Mouse (Mus musculus): ENCODE data around the gene 1500011B03Rik. TPM values are rescaled to one million over a fixed set of nuclear protein-coding genes. Genes with fewer than 3 reads are reported as not detected.
A peak's percentile ranks its signal among the peaks of the same experiment; 100 is the strongest.
"Not testable (repeated sequence)": the region's sequence is repeated elsewhere in the genome, so short reads cannot be mapped to it uniquely, and the experiment has no call there.

Gene 1500011B03Rik
- total RNA-seq (2021) = 100 to 1,000 TPM; 162 to 172 TPM

GRCm38 (mm10) chr5:114822796-114823688 lies at the start of gene 1500011B03Rik:
Gene 1500011B03Rik, minus strand, starts transcription at chr5:114823468.
- peak; percentile 64 to 70 for DNase-seq (ENCODE audit: extremely low spot score in 1 of 2, low spot score in 1 of 2)

GRCm38 (mm10) chr5:114865279-114865678 lies 42.0 kb upstream of the 1500011B03Rik start:
- DNase-seq (ENCODE audit: extremely low spot score in 1 of 2, low spot score in 1 of 2) = no peak

GRCm38 (mm10) chr5:114864813-114865212 lies 41.5 kb upstream of the 1500011B03Rik start:
- no peak for DNase-seq (ENCODE audit: extremely low spot score in 1 of 2, low spot score in 1 of 2)

- no peak for DNase-seq (ENCODE audit: extremely low spot score in 1 of 2, low spot score in 1 of 2)
Measured at GRCm38 (mm10) chr5:114861730-114862129, 38.5 kb upstream of the 1500011B03Rik start.

- peak; percentile 51 to 81 for DNase-seq (ENCODE audit: extremely low spot score in 1 of 2, low spot score in 1 of 2)
Measured at GRCm38 (mm10) chr5:114859253-114859652, 36.0 kb upstream of the 1500011B03Rik start.

- no peak for DNase-seq (ENCODE audit: extremely low spot score in 1 of 2, low spot score in 1 of 2)
Measured at GRCm38 (mm10) chr5:114858582-114858981, 35.3 kb upstream of the 1500011B03Rik start, which contains the start of gene Gm9936. Gene Gm9936, minus strand, starts transcription at chr5:114858682.

GRCm38 (mm10) chr5:114853364-114853763 lies 30.1 kb upstream of the 1500011B03Rik start, which contains the start of gene 4930519G04Rik:
Gene 4930519G04Rik, plus strand, starts transcription at chr5:114853664.
- not testable (repeated sequence) for DNase-seq (ENCODE audit: extremely low spot score in 1 of 2, low spot score in 1 of 2)

- no peak for DNase-seq (ENCODE audit: extremely low spot score in 1 of 2, low spot score in 1 of 2)
Measured at GRCm38 (mm10) chr5:114851565-114852236, 28.4 kb upstream of the 1500011B03Rik start.

- not testable (repeated sequence) for DNase-seq (ENCODE audit: extremely low spot score in 1 of 2, low spot score in 1 of 2)
Measured at GRCm38 (mm10) chr5:114844371-114844770, 21.1 kb upstream of the 1500011B03Rik start.

GRCm38 (mm10) chr5:114842674-114843073 lies 19.4 kb upstream of the 1500011B03Rik start:
- no peak for DNase-seq (ENCODE audit: extremely low spot score in 1 of 2, low spot score in 1 of 2)

GRCm38 (mm10) chr5:114842155-114842554 lies 18.9 kb upstream of the 1500011B03Rik start:
- not testable (repeated sequence) for DNase-seq (ENCODE audit: extremely low spot score in 1 of 2, low spot score in 1 of 2)

- not testable (repeated sequence) for DNase-seq (ENCODE audit: extremely low spot score in 1 of 2, low spot score in 1 of 2)
Measured at GRCm38 (mm10) chr5:114840481-114840880, 17.2 kb upstream of the 1500011B03Rik start.

GRCm38 (mm10) chr5:114836886-114837285 lies 13.6 kb upstream of the 1500011B03Rik start:
- DNase-seq (ENCODE audit: extremely low spot score in 1 of 2, low spot score in 1 of 2) = no peak

- no peak for DNase-seq (ENCODE audit: extremely low spot score in 1 of 2, low spot score in 1 of 2)
Measured at GRCm38 (mm10) chr5:114829740-114830139, 6.5 kb upstream of the 1500011B03Rik start.

- DNase-seq (ENCODE audit: extremely low spot score in 1 of 2, low spot score in 1 of 2) = no peak
Measured at GRCm38 (mm10) chr5:114827427-114827826, 4.2 kb upstream of the 1500011B03Rik start.

GRCm38 (mm10) chr5:114825978-114826691 lies 2.9 kb upstream of the 1500011B03Rik start:
- no peak for DNase-seq (ENCODE audit: extremely low spot score in 1 of 2, low spot score in 1 of 2)

GRCm38 (mm10) chr5:114824197-114824596 lies 929 bp upstream of the 1500011B03Rik start:
- DNase-seq (ENCODE audit: extremely low spot score in 1 of 2, low spot score in 1 of 2) = no peak

- no peak for DNase-seq (ENCODE audit: extremely low spot score in 1 of 2, low spot score in 1 of 2)
Measured at GRCm38 (mm10) chr5:114818124-114818523, 5.1 kb downstream of the 1500011B03Rik start.

- DNase-seq (ENCODE audit: extremely low spot score in 1 of 2, low spot score in 1 of 2) = no peak
Measured at GRCm38 (mm10) chr5:114816599-114816998, 6.7 kb downstream of the 1500011B03Rik start.

- DNase-seq (ENCODE audit: extremely low spot score in 1 of 2, low spot score in 1 of 2) = peak; percentile 83 to 85
Measured at GRCm38 (mm10) chr5:114813525-114814181, 9.6 kb downstream of the 1500011B03Rik start.

Data from layer of hippocampus, postnatal 25 days (tissue).